Mouse (Mus musculus) thymus, adult 18-20 months (tissue): ENCODE data around the gene Abracl.
A peak's percentile ranks its signal among the peaks of the same experiment; 100 is the strongest.

ENCODE experiments used
- DNase-seq, 2 experiments: peaks; one replicate each; pipeline ENCODE4 v3.0.0; 2022; ENCODE audit warnings: mixed read lengths in 2 of 2

Gene Abracl

DNA sequence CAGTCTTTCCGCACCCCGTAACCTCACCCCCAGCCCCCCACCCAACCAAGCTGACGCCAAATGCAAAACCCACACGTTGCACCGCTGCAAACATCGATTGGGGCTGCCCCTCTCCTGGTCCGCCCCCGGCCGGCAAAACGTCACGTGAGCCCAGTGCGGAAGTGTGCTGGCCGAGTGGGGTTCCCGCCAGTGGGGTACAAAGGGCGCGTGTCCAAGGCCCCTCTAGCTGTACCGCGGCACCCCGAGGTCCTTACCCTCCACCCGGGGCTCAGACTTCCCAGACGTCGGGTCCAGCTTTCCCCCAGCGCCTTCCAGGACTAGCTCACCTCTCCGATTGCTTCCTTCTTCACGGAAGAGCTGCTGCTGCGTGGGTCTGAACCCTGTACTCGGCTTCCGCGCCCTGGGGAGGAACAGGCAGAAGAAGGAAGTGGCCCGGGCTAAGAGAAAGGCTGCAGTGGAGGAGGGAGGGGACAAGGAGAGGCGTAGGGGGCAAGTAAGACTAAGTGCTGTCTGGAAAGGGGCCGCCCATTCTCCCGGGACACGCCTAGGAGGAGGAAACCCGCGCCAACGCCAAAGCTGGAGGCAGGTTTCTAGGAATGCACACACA lies at the start of gene Abracl:
Gene Abracl, minus strand, starts transcription at position 548 of the 607 bp plus-strand sequence.
- peak; percentile 71 to 81 for DNase-seq

- DNase-seq = no peak
Measured at GRCm38 (mm10) chr10:18072871-18073270, 49.8 kb upstream of the Abracl start.

DNA sequence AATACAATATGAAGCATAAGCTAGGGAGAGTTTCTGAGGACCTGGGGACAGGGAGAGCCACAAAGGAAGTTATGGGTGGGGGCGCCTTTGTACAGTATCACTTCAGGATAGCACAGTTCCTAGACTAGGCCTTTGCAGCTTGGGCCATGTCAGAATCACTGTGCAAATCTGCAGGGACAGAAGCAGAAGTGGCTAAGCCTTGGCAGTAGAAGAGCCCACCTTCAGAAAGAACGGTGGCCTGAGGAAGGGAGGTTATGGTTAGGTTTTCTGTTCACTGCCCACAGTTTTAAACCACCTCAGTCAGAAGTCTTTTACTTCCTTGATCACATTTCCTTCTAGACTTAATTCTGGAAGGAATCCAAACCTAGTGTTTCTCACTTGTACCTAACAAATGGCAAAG lies 47.5 kb upstream of the Abracl start:
- DNase-seq = no peak

DNA sequence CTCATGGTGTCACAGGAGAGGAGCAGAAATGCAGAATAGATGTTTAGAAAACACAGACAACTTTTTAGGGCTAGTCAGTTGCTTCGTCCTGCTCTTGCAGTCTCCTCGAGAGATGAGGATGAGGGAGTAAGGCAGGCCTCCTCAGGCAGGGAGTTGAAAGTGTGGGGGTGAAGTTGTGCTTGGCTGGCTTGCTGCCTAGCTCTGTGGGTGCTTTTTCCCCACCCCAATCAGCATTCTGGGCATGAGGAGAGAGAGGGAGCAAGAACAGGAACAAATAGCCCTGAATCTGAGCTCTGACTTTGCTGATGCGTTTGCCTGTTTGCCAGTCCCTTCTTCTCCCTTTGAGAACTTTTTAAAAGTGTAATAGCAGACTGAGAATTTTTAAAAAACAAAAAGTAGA lies 47.1 kb upstream of the Abracl start:
- DNase-seq = no peak

GRCm38 (mm10) chr10:18069576-18069975 lies 46.5 kb upstream of the Abracl start:
- no peak for DNase-seq

GRCm38 (mm10) chr10:18068880-18069279 lies 45.8 kb upstream of the Abracl start:
- no peak for DNase-seq

GRCm38 (mm10) chr10:18067761-18068446 lies 44.8 kb upstream of the Abracl start:
- DNase-seq = no peak

DNA sequence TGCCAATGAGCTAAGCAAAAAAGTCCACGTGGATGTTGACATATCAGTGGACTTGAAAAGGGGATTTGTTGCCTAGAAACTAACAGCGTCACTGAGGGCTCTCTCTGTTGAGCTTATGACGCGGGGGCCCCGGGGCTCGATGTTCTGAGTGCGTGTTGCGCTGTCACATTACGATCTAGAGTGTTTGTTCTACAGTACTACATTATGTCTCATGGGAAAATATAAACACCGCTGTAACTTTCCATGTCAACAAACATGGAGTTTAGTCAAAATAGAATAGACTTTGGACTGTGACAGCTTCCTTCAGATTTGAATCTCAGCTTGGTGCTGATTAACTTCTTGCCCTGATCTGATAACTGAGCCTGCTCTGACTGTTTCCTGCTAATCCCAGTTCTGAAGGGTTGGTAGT lies 42.9 kb upstream of the Abracl start:
- no peak for DNase-seq

- no peak for DNase-seq
Measured at GRCm38 (mm10) chr10:18064606-18065228, 41.6 kb upstream of the Abracl start.

DNA sequence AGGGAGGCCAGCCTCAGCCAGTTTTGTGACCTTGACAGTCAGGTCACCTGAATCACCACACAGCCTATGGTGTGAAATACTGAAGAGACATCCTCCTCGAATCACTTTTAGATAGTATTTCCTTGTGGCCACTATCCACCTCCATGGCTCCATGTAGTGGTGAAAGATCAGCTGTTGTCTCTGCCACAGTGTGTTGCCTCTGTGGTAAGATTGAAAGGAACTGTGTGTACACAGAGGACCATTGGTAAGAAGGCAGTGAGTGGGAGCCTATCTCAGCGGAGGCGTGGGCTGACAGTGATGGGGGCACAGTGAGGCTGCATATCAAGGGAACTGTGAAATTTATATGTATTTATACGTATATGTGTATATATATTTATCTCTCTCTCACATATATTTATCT lies 38.4 kb upstream of the Abracl start:
- DNase-seq = no peak

DNA sequence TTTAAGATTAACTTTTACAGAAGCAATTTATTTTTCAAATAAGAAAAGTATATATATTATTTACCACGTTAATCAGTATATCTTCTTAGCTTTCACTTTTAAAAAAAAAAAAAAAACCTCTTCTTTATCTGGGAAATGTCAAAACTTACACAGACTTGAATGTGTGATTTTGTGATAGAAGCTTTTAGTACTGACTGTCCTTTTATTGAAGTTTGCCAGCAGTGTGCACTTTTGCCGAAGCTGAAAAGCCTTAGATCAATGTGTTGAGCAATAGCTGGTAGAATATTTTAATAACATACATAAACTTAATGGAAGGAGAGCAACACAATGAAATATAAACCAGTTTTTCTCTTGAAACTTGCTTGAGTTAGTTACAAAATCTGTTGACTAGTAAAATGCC lies 37.7 kb upstream of the Abracl start:
- no peak for DNase-seq

DNA sequence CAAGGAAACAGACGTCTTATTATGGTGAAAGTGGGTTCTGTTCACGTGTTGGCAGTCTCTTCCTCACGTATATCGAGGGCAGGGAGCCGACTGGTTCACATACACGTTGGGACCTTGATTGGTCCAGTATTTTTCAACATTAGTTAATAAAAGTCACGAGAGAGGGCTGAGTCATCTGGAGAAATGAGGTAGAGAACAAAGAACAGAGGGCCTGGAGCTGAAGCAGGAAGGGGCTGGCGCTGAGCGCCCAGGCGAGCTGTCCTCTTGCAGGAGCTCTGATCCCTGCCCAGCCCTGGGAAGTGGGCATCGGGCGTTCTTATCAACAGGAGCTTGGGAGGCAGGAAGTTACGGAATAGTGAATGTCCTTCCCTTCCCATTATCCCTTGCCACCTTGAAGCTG lies 36.7 kb upstream of the Abracl start:
- no peak for DNase-seq

GRCm38 (mm10) chr10:18058681-18059338 lies 35.7 kb upstream of the Abracl start:
- no peak for DNase-seq

DNA sequence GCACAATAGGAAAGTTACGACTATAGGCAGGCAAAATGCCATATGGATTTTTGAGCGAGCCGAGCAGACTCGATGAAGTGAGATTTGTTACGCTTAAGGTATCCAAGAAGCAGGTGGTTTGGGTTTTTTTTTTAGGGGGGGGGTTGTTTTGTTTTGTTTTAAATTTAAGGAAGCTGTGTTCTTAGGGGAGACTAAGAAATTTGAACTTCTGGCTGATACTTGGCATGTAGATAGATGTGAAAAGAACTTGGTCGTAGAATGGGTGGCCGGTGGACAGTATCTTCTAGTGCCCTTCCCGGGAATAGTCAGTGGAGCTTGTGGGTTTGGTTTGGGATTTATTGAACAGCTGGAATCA lies 33.3 kb upstream of the Abracl start:
- no peak for DNase-seq

GRCm38 (mm10) chr10:18055696-18056390 lies 32.8 kb upstream of the Abracl start, which contains the start of gene Reps1:
TSS of gene Reps1 (plus strand) at chr10:18055861.
- peak; percentile 29 to 32 for DNase-seq

- DNase-seq = peak; percentile 75 to 79
Measured at GRCm38 (mm10) chr10:18055009-18055695, 32.1 kb upstream of the Abracl start.

DNA sequence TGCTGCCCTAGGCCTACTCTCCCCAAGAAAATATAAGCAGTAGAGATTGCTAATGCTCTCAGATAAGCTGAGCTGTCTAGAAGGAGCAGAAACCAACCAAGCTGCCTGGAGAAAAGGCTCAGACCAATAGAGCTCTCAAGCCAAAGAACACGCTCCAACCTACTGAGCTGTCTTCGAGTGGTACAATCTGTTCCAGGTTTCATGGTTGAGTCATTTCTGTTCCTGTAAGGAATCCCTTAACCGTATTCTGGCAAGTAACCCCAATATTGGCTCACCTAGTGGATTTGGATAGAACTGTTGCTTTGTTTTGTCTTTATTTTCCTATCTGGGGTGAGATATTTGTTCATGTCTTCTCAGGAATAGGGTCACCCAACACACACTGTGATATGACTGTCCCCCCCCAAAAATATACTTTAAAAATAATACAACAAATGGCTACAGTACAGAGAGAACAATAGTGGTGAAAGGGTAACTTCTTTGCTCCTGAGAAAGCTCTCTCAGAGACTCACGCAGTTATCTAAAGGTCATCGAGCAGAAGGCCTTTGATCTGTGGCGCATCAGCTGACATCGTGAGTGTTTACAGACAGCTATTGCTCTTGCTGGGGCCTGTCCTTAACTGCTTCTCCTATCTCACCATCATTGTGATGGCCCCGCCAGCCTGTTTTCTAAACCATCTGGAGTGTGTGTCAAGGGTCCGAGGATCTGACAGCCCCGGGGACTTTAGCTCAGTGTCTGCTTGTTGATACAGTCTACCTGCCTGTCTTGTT lies 24.5 kb upstream of the Abracl start:
- no peak for DNase-seq

DNA sequence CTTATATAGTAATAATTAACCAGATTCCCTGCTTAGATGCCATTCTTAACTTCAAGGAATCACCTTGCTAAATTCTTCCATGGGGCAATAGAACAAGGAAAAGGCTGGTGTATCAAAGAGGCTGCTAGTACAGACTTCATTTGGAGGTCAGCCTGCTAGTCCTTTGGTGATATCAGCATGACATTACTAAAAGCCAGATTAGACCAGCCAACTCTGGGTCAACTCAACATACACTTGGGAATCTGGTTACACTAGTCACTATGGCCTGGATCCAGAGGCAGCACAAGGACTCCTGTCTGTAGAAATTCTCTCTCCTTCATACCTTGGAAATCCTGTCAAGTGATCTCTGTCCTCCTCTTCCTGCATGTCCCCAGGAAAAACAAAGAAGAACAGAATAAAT lies 23.3 kb upstream of the Abracl start:
- DNase-seq = no peak

DNA sequence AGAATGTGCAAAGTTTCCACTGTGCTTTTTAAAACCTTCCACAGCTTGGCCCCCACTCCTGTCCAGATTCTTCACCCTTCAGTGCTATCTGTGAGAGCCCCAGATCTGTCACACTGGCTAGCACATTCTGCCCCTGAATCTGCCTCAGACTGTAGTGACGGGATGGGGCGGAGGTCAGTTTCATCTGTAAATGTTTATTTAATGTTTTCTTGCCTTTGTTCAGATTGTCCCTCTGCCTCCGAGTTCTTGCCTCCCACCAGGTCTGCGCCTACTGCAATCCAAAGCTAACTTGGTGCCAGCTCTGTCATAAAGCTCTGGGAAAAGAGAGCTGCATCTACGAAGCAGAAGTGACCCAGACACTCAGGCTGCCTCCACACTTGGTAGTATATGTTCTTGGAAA lies 13.8 kb upstream of the Abracl start:
- DNase-seq = no peak

- DNase-seq = no peak
Measured at GRCm38 (mm10) chr10:18034408-18034807, 11.3 kb upstream of the Abracl start.

DNA sequence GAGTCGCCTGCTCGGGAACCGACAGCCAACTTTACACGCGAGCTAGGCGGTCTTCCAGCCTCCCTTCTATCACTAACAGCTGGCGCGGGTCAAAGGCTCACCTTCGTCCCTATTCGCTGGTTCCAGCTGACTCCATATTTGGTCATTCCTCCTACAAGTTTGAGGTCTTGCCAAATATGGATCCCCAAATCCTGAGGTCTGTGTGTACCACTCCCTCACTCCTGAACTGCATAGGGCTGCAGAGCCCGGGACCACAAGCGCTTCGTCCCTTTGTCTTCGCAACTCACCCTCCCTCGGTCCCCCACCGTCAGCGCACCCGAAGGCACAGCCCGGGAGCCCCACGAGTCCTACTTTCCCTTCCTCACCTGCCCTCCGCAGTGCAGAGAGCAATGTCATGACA lies 776 bp downstream of the Abracl start:
- DNase-seq = peak; percentile 49 to 59
